Mouse (Mus musculus) cerebellum, postnatal 14 days (tissue): ENCODE measurements around the gene Pdyn.

Source experiments
- DNase-seq, 2 experiments: peaks; one replicate each; pipeline ENCODE4 v3.0.0; 2021; ENCODE audit warnings: mixed read lengths in 2 of 2

Gene Pdyn

DNA sequence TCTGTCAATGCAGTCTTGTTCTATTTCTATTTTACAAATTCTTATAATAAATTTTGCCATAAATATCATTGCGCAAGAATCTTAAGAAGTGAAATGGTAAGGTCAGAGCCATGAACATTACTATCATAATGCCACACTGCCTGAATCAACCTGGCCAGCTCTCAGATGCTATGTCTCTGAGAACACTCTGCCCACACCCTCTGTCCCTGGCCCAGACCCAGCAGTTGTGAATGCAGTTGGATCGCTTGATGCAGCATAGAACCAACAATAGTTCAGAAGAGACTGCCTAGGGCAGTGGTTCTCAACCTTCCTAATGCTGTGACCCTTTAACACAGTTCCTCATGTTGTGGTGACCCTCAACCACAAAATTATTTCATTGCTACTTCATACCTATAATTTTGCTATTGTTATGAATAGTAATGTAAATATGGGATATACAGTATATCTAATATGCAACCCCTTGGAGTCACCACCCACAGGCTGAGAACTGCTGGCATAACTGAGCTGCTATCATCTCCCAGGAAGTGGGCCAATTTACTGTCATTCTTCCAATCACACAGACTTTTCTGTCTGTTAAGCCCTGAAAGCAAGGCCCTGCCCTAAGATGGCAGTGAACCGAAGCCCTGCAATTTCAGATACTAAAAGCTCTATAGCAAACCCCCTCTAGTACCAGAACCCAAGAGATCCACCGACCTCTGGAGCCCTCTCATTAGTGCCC is 45.3 kb downstream of the Pdyn start:
- DNase-seq: peak in 1 of 2 experiments; percentile 47

DNA sequence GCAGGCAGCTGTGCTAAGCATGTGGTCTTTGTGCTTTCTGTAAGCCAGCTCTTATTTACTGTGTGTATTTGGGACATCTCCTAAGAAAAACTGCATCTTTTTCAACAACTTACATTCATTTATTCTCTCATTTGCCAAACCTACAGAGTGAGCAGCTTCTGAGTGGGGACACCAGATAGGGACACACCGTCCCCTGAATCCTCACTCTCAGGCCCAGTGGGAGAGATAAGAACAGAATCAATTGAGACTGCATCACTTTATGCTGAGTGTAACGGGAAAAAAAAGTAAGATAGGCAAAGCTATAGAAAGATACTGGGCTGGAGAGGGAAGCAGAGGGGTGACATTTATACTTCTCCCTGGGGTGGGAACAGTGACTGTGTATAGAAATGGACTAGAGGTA is 46.0 kb downstream of the Pdyn start:
- no peak for DNase-seq

DNA sequence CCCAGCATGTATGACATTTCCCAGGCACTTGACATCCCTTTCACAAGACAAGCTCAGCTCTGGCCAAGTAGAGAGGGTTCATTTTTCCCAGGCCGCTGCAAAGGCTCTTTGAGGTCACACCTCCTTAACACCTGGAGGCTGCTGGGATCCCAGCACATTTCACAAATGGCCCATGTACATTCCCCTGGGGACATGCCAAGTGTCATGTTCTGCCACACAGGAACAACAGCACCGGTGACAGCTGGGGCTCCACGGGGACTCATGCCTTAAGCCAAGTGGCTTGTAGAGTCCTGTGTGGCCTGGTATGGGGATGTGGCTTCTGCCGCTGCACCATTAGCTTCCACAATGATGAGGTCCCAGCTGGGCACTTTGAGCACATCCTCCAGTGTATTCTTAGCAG is 47.0 kb downstream of the Pdyn start:
- peak; percentile 89 for DNase-seq
